In the genomic region with DNA sequence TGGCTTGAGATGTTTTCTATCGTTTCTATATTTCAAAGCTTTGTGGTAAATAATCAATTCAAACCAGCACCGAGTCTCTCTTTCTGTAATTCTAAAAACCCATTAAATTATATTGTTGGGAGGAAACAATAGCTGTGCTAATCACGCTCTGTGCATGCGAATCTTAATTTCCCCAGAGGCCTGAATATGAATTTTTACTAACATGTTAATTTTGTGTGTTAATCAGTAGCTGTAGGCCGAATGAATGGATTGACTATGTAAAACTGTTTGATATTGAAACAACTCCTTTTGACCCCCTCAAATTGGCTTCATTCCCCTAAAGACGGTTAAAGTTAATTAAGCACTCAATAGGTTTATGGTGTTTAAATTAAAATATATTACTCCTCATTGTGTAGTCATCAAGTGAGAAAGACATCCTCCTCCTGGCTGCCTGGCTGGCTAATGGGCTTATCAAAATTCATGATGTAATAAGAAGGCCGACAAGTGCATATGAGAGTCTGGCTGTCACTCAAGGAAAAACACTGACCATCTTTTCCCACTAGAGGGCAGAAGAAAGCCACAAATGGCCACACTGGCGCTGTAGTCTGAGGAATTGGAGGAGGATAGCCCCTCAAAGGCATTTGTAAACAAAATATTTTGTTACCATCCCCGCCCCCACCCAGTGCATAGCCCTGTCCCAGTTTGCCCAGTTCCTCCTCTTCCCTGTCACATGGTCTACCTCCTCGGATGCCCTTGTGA, we compare ENCODE assay signal across 8 mouse cellular contexts.
DNase-seq lines count a peak whose midpoint lies in the region; ATAC-seq and TF ChIP-seq lines count a peak whose summit lies in the region.

No protein-coding gene starts in this region.

- peak; percentile 41 for TF ChIP-seq CTCF in ES-Bruce4 (IDR thresholded peaks at IDR 0.05; ENCODE audit: low read depth, low read length)

- peak; percentile 21 for DNase-seq in 3134 (ENCODE audit: extremely low read depth, insufficient read length, low spot score)
- peak; percentile 44 for DNase-seq in cerebellum, adult 9-10 months
- DNase-seq in frontal cortex, adult 2 months (ENCODE audit: extremely low spot score in 1 of 2, low spot score in 1 of 2), result peak; percentile 41 to 81
- peak; percentile 25 to 27 for DNase-seq in kidney, adult 8-10 months
- peak; percentile 73 for DNase-seq in limb, embryonic 11.5 days (ENCODE audit: low spot score)
- DNase-seq in thymus, postnatal 14 days, result peak; percentile 37

- H3K9ac ChIP-seq in ES-Bruce4 (ENCODE audit: low read depth, poor library complexity, severe bottlenecking), result no peak overlapping the region
- no peak overlapping the region for H3K9ac ChIP-seq in limb, embryonic 11.5 days (ENCODE audit: low read length)
- no peak overlapping the region for H3K9ac ChIP-seq in midbrain, embryonic 16.5 days (ENCODE audit: low read depth, low read length)

- peak; percentile 56 for ATAC-seq in limb, embryonic 11.5 days (ENCODE audit: insufficient number of reproducible peaks, low FRiP score, low TSS enrichment, low read depth)
- ATAC-seq in midbrain, embryonic 16.5 days, result peak; percentile 74

- no peak for TF ChIP-seq POLR2A in ES-Bruce4 (IDR thresholded peaks at IDR 0.05; ENCODE audit: insufficient read depth, low read length)

- no peaks in the 10 kb centered on the region for H3K4me1 ChIP-seq in ES-Bruce4 (ENCODE audit: control insufficient read depth, insufficient read depth, low read length)
- H3K4me1 ChIP-seq in limb, embryonic 11.5 days (ENCODE audit: control insufficient read depth, insufficient read depth, low read length), result no peaks in the 10 kb centered on the region
- peaks cover 11% of the 10 kb centered on the region; the same call in 1 of the 2 replicates for H3K4me1 ChIP-seq in midbrain, embryonic 16.5 days (ENCODE audit: control insufficient read depth, insufficient read depth, low read length)

- H3K9me3 ChIP-seq in ES-Bruce4 (replicated peaks; ENCODE audit: control insufficient read depth, insufficient read depth, low read length, poor library complexity, severe bottlenecking), result no peaks in the 10 kb centered on the region
- no peaks in the 10 kb centered on the region for H3K9me3 ChIP-seq in limb, embryonic 11.5 days (ENCODE audit: control insufficient read depth, low read length)
- H3K9me3 ChIP-seq in midbrain, embryonic 16.5 days (replicated peaks; ENCODE audit: control insufficient read depth, low read length, poor library complexity, severe bottlenecking), result no peaks in the 10 kb centered on the region

- no peaks in the 10 kb centered on the region for H3K27me3 ChIP-seq in ES-Bruce4 (ENCODE audit: control insufficient read depth, insufficient read depth, low read length, poor library complexity, severe bottlenecking)
- H3K27me3 ChIP-seq in limb, embryonic 11.5 days (ENCODE audit: control insufficient read depth, insufficient read depth, low read length), result no peaks in the 10 kb centered on the region
- H3K27me3 ChIP-seq in midbrain, embryonic 16.5 days (ENCODE audit: control insufficient read depth, insufficient read depth, low read depth, low read length), result peaks cover 5% of the 10 kb centered on the region

- no peak overlapping the region for H3K27ac ChIP-seq in ES-Bruce4 (ENCODE audit: insufficient read depth, low read length)
- no peak overlapping the region for H3K27ac ChIP-seq in limb, embryonic 11.5 days (replicated peaks; ENCODE audit: low read depth, low read length)
- H3K27ac ChIP-seq in midbrain, embryonic 16.5 days (ENCODE audit: low read length), result peak overlapping the region; percentile 75; the same call in 1 of the 2 replicates

- H3K4me2 ChIP-seq in limb, embryonic 11.5 days (ENCODE audit: low read depth, severe bottlenecking), result no peak overlapping the region
- H3K4me2 ChIP-seq in midbrain, embryonic 16.5 days (ENCODE audit: low read length), result peak overlapping the region; percentile 10; the same call in 1 of the 2 replicates

- WGBS in limb, embryonic 11.5 days, result 51% methylated on average over 10 of the region's 10 CpGs
- 20% methylated on average over 10 of the region's 10 CpGs for WGBS in midbrain, embryonic 16.5 days

- H3K36me3 ChIP-seq in ES-Bruce4 (ENCODE audit: control insufficient read depth, insufficient read depth, low read length, poor library complexity, severe bottlenecking), result no peaks in the 10 kb centered on the region
- H3K36me3 ChIP-seq in limb, embryonic 11.5 days (ENCODE audit: control insufficient read depth, insufficient read depth, low read length), result no peaks in the 10 kb centered on the region
- H3K36me3 ChIP-seq in midbrain, embryonic 16.5 days (ENCODE audit: control insufficient read depth, insufficient read depth, low read length), result no peaks in the 10 kb centered on the region

- TF ChIP-seq EP300 in ES-Bruce4 (IDR thresholded peaks at IDR 0.05; ENCODE audit: insufficient read depth, low read depth, low read length), result no peak

- no peak overlapping the region for H3K4me3 ChIP-seq in ES-Bruce4 (ENCODE audit: low read depth, low read length)
- no peak overlapping the region for H3K4me3 ChIP-seq in limb, embryonic 11.5 days (ENCODE audit: low read depth, low read length)
- H3K4me3 ChIP-seq in midbrain, embryonic 16.5 days (ENCODE audit: low read depth, low read length), result no peak overlapping the region

Comparison
In these comparisons a context has a peak if more than half of its experiments do, and no peak if none do; other contexts are left out.
1. DNase-seq: peak in every context shown above with its lines; median percentile 73 in limb, embryonic 11.5 days; 61 in frontal cortex, adult 2 months; 44 in cerebellum, adult 9-10 months; 37 in thymus, postnatal 14 days; 26 in kidney, adult 8-10 months; 21 in 3134.